Mouse (Mus musculus) fibroblast of lung, adult 2 months (primary cell): ENCODE data around the gene Bcl7b.

Experiments
- DNase-seq: peaks from one replicate; pipeline ENCODE4 v3.0.0-alpha.2; 2011; ENCODE audit warnings: low read depth

Gene Bcl7b

GRCm38 (mm10) chr5:135168063-135169062 lies at the start of gene Bcl7b:
Gene Bcl7b, plus strand, starts transcription at chr5:135168283.
- DNase-seq: peak; percentile 95

- peak; percentile 40 for DNase-seq
These were observed 49.4 kb upstream of the Bcl7b start for GRCm38 (mm10) chr5:135118589-135119081.

GRCm38 (mm10) chr5:135120753-135121152 lies 47.3 kb upstream of the Bcl7b start:
- no peak for DNase-seq

GRCm38 (mm10) chr5:135126121-135126520 lies 42.0 kb upstream of the Bcl7b start:
- no peak for DNase-seq

GRCm38 (mm10) chr5:135127669-135128068 lies 40.4 kb upstream of the Bcl7b start:
- no peak for DNase-seq

GRCm38 (mm10) chr5:135129747-135130146 lies 38.3 kb upstream of the Bcl7b start:
- DNase-seq: no peak

GRCm38 (mm10) chr5:135133736-135134405 lies 34.2 kb upstream of the Bcl7b start:
- no peak for DNase-seq

GRCm38 (mm10) chr5:135134534-135134933 lies 33.5 kb upstream of the Bcl7b start:
- no peak for DNase-seq

- DNase-seq: no peak
These were observed 28.2 kb upstream of the Bcl7b start for GRCm38 (mm10) chr5:135139881-135140280.

GRCm38 (mm10) chr5:135144469-135144868 lies 23.6 kb upstream of the Bcl7b start:
- no peak for DNase-seq

GRCm38 (mm10) chr5:135145532-135145931 lies 22.6 kb upstream of the Bcl7b start:
- DNase-seq: no peak

- DNase-seq: no peak
These were observed 22.1 kb upstream of the Bcl7b start for GRCm38 (mm10) chr5:135145955-135146354.

GRCm38 (mm10) chr5:135148715-135149052 lies 19.4 kb upstream of the Bcl7b start:
- no peak for DNase-seq

GRCm38 (mm10) chr5:135149053-135149819 lies 18.8 kb upstream of the Bcl7b start, which contains the start of gene Tbl2:
Gene Tbl2, plus strand, starts transcription at chr5:135149657.
- DNase-seq: peak; percentile 98

- DNase-seq: no peak
These were observed 18.3 kb upstream of the Bcl7b start for GRCm38 (mm10) chr5:135149820-135150178.

- no peak for DNase-seq
These were observed 11.6 kb upstream of the Bcl7b start for GRCm38 (mm10) chr5:135156496-135156895.

GRCm38 (mm10) chr5:135161221-135161620 lies 6.9 kb upstream of the Bcl7b start:
- peak; percentile 90 for DNase-seq

GRCm38 (mm10) chr5:135161650-135162049 lies 6.4 kb upstream of the Bcl7b start:
- no peak for DNase-seq

GRCm38 (mm10) chr5:135162361-135162760 lies 5.7 kb upstream of the Bcl7b start:
- no peak for DNase-seq

- DNase-seq: no peak
These were observed 5.3 kb upstream of the Bcl7b start for GRCm38 (mm10) chr5:135162821-135163220.

GRCm38 (mm10) chr5:135166909-135167308 lies 1.2 kb upstream of the Bcl7b start:
- no peak for DNase-seq

GRCm38 (mm10) chr5:135167469-135167868 lies 614 bp upstream of the Bcl7b start:
- DNase-seq: no peak
